Mouse (Mus musculus) kidney, adult 8-10 months (tissue): ENCODE results near the gene 1700021F05Rik.
"Not testable (repeated sequence)": the region's sequence is repeated elsewhere in the genome, so short reads cannot be mapped to it uniquely, and the experiment has no call there.

Experiments used
- DNase-seq, 2 experiments: peaks; one replicate each; pipeline ENCODE4 v3.0.0; 2022

Gene 1700021F05Rik

DNA sequence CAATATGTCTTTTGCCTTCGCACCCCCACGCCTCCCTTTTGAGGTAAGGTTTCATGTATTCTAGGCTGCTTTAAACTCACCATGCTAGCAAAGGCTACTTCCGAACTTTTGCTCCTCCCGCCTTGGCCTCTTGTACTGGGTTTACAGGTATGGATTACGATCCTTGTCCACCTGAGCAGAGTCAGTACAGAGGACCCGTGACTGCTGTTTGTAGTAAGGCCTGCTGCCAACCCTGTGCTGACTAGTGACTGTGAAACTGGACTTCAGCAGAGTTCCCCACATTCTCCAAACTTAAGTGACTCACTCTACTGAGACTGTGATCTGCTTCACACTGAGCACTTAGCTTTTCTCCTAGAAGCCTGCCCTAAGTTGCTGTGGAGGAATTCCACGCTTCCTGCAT lies 3.1 kb downstream of the 1700021F05Rik start:
- DNase-seq: peak; percentile 68 to 78

DNA sequence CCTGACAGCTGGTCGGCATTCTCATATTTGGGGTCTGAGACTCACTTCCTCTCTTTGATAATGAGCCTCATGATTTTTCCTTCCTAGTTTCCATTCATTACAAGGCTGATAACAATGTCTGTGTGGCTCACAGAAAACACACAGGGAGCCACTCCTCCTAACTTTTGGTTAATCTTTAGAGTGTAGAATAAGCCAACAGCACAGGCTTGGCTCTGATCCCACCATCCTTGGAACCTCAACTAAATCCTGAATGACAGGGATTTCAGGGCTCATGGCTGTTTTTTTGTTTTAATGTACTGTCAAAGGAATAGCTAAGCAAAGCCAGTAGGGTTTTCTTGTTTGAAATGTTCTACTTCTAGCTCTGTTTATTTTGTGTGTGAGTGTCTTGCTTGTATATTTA lies 6.4 kb downstream of the 1700021F05Rik start:
- peak; percentile 55 to 73 for DNase-seq

DNA sequence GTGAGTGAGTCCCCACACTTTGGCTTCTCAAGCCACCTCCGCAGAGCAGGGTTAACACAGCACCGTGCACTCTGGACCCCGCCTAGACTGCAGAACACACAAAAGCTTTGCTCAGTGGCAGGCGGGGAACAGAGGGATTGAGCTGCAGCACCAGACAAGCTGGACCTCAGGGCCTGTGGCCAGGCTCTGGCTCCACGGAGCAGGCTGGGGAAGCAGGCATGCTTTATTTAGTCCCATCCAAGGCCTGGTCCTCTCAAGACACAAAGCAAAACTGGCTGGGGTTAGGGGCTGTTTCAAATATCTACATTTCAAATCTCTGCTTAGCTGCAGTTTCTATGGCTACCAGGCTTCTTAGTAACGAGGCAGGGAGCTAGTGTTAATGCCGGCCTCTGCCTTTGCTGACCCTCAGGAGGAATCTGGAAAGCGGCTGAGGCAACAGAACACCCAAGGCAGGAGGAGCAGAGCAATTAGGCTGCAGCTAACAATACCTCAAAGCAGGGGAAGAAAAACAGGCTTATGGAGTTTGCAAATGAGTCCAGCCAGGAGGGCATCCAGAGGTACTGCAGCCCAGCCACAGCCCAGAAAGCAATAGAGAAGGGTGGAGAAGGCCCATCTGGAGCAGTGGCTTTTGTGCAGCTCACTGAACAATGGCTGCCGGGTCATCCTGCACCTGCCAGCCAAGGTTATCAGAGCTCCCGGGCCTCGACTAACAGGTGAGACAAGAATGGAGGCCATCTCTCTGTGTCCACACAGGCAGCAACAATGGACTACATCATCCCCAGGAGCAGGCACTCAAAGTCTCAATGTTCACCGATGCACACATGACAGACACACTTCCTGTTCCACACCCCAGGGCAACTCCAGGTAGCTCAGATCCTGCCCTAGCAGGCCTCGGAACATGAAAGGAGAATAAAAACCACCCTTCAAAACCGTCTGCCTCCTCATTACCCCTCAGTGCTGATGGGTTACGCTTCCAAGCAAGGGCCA lies 13.2 kb downstream of the 1700021F05Rik start:
- no peak for DNase-seq

DNA sequence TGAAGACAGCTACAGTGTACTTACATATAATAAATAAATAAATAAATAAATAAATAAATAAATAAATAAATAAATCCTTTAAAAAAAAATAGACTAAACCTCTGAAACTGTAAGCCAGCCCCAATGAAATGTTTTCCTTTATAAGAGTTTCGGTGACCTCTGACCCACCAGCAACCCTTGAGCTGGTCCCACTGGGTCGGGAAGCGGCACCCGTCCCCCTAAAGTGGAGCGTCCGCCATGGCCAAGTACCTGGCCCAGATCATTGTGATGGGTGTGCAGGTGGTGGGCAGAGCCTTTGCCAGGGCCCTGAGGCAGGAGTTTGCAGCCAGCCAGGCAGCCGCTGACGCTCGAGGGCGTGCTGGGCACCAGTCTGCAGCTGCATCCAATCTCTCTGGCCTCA lies 16.9 kb downstream of the 1700021F05Rik start, which contains the start of gene Gm9803:
Gene Gm9803, plus strand, starts transcription at position 154 of the 400 bp plus-strand sequence.
- DNase-seq: not testable (repeated sequence)

DNA sequence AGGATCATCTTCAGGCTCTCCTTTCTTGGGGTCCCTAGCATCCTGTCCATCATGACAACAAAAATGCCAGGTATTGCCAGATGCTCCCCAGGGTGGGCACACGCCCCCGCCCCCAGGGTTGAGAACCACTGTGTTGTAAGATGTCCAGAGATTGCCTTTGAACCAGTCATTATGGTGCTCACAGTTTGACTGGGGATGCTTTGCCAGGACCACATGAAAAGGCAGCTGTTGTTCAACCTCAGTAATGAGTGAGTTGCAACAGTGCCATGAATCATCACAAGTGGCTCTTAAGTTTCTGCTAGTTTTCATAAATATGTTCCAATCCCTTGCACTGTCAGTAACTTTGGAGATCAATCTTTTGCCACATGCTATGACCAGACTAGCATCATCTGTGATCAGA lies 20.8 kb downstream of the 1700021F05Rik start:
- no peak for DNase-seq

DNA sequence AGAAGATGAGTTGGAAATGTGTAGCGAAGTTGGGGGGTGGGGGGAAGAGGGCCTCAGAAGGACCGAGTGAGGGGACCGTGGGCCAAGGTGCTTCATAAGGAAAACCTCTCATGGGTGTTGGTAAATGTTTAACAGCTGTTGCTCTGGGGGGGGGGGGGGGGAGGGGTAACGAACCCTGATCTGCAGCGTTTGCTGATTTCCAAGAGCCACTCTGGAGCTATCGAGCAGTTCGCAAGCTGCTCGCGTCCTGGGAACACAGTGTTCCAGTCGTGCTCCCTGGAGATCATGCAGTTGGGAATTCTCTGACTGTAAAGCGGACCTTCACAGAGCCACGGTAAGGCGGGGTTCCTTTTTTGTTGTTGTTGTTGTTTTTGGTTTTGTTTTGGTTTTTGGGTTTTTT lies 22.4 kb downstream of the 1700021F05Rik start:
- DNase-seq: peak; percentile 51 to 80

DNA sequence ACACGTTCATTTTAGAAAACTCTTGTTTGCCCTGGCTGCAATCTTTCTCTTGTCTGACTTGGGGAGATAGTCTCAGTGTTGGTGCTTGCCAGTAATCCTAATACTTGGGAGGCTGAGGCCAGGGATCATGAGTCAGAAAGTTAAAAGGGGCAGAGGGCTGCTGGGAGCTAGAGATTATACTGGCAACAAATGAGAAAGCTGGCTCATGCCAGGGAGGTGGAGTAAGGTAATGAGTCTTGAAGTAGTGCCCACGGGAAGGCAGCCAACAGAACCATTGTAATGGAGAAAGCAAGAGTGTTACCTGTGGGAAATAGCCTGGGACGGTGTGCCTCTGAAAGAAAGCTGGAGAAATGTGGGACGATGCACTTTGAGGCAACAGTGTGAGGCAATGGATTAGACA lies 23.0 kb downstream of the 1700021F05Rik start:
- DNase-seq: peak; percentile 94

DNA sequence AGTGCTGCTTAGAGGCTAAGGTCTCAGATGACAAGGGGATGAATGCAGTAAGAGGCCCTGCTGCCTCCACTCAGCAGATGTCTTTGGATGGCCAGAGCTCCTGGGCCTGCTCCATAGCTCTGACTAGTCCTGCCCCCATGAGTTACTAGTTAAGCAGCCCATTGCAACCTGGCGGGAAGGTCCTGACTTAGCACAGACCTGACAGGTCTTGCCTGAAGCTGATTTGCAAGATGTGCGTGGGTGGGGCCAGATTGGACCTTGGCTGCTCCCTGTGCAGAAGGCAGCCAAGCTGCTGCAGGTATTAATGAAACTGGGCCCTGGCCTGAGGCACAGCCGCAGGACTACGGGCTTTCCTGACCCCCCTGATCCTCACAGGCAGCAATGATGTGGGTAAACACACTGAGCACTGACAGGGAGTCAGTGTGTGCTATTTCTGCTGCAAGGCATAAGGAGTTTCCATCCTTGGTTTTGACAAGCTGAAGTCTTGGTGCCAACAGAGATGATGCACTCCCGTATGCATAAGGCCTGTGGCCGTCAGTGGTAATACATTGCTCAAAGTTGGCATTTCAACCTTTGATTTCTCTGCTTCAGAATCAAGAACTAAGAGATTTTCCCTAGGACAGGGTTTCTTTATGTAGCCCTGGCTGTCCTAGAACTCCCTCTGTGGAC lies 23.7 kb downstream of the 1700021F05Rik start:
- DNase-seq: peak; percentile 78 to 83

DNA sequence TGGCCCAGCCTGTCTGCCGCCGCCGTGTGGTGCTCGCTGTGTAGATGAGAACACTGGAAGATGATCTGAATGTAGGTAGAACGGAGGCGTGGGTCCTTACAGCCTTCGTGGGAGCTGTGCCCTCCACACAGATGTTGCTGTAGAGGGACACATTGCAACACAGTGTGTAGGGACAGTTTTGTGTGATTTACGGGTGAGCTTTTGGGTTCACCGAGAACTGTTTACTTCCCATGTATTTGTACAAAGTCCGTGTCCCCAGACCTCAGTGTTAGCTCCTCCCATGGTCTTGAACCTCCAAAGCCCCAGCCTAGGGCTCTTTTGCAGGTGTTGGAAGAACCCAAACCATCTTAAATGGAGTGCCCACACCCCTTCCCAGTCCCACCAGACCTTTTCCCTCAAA lies 27.8 kb downstream of the 1700021F05Rik start:
- DNase-seq: no peak

DNA sequence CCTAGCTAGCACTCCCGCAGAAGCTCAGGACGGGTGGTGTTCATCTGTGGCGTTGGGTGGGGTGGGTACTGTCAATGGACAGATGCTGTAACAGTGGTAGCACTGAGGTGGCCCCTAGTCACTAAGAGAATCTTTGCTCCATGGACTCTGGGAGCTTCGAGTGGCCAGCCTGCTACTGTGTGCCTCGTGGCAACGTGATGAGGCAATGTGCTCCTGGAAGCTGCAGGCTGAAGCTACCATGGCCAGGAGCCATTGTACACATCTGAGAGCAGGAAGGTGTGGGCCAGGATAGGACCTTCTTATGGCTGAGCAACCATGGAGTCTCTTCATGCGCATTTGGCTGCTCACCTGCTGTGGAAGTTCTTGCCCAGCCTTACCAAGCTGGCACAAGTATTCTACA lies 31.6 kb downstream of the 1700021F05Rik start:
- DNase-seq: no peak

DNA sequence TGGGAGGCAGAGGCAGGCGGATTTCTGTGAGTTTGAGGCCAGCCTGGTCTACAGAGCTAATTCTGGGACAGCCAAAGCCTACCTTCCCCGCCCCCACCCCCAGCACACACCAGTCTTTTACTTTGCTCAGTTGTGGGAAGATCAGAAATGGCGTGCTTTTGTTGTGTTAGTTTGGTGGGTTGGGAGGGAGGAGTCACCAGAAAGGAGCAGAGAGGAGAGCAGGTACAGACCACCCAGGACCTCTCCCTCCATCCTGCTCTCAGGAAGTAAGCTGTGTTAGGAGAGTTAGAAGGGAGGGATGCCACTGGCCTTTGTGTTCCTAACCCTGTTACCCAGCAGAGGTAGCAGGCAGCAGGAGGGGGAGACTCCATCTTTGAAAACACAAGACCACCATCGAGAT lies 33.7 kb downstream of the 1700021F05Rik start:
- DNase-seq: no peak

DNA sequence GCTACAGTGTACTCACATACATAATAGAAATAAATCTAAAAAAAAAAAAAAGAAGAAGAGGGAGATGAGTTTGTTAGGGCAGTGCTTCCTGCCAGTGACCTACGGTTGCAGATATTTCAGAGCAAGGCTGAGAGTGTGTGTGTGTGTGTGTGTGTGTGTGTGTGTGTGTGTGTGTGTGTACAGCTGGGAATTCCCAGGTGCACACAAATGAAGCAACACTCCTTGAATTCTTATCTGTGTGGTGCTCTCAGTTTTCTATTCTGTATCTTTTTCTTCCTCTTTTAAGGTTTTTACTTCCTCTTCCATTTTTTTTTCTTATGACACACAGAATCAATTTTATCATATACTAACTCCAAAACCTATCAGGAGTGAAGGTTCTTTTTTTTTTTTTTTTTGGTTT lies 36.5 kb downstream of the 1700021F05Rik start:
- DNase-seq: no peak

DNA sequence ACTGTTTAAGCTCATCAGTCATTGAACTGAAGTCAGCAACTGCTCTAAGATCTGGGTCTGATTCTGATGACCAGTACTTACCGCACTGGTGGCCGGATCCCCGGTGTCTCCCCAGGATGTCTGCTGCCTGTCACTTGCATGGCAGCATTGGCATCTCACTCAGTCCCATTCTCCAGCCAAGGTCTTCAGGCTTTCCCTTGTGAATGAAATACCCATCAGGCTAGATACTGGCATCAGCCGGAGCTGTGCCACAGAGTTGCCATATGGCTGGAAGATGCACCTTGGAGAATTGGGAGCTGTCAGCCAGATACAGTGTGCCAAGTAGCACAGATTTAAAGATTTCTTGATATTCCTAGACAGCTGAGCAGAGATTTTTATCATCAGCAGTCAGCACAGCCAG lies 38.2 kb downstream of the 1700021F05Rik start:
- DNase-seq: no peak

DNA sequence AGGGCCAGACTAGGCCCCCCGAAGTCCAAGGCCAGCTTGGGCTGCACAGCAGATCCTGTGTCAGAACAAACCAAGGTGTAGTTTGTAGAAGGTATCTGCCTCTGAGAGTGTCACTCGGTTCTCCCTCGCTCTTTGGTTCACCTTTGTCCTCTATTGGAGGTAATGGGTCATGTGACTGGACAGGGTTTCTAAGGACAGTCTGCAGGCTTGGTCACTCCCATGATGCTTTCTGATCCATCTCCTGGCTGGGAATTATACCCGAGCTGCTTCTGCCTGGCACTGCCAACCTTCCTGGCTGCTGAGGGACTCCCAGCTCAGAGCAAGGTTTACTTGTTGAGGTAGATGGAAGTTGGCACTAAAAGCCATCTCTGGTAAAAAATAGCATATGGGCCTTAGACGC lies 49.9 kb downstream of the 1700021F05Rik start:
- DNase-seq: peak; percentile 70 to 90

DNA sequence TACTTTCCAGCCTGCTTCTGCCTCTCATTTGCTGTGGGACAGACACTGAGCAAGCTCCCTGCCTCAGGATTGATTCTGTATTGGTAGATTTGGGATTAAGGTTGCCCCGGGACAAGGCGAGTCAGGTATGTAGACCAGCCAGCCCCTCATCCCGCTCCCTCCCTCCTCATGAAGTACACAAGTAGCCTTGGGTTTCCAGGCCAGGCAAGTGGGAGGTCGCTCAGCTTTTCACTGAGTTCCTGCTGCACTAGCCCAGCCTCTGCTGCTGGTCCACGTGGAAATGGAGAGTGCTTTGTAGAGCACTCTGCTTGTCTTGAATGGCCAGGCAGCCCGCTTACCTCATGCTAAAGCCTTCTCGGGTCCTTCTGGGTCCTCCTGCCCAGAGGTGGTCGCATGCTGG lies 50.8 kb downstream of the 1700021F05Rik start:
- DNase-seq: no peak

DNA sequence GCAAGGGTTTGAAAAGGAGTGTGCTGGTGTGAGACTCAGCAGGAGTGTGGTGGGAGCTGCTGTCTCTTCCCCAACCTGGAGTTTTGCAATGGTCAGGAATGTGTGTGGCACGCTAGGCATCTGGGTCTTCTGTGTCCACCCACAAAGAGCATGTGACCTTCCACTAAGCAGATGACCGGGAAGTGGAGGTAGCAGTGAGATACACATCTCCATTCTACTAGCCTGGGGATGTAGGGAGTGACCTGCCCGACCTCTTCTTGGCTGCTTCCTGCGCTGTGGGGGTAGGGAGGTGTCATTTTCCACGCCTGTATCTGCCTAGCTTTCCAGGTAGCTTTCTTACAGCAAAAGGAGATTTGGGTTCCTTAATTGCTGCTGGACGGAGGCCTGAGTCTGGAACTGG lies 51.2 kb downstream of the 1700021F05Rik start:
- DNase-seq: peak; percentile 55 to 69

DNA sequence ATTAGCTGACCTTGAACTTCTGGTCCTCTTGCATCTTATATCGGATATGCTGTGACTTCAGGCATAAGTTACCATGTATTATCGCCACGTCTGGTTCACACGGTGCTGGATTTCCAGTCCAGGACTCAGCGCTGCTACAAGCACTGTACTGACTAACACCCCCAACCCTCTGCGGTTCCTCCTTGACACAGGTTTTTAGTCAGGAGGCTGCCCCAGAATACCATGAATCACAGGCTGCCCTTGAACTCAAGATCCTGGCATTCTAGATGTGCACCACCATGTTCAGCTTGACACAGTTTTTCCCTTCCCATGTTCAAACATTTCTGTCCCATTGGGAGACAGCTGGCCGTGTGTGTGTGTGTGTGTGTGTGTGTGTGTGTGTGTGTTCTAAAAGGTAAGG lies 51.7 kb downstream of the 1700021F05Rik start:
- DNase-seq: no peak

DNA sequence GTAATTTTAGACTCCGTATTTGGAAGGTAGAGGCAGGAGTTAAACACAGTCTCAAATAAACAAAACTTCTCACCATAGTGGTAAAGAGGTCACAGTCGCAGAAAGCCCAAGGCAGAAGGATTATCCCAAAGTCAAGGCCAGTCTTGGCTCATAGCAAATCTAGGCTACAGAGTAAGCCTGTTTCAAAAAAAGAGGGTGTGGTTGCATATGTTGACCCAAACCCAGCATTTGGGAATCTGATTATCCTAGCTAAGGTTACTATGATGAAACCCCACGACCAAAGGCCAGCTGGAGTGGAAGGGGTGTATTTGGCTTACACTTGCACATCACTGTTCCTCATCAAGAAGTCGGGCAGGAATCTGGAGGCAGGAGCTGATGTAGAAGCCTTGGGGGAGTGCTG lies 52.5 kb downstream of the 1700021F05Rik start:
- DNase-seq: no peak

DNA sequence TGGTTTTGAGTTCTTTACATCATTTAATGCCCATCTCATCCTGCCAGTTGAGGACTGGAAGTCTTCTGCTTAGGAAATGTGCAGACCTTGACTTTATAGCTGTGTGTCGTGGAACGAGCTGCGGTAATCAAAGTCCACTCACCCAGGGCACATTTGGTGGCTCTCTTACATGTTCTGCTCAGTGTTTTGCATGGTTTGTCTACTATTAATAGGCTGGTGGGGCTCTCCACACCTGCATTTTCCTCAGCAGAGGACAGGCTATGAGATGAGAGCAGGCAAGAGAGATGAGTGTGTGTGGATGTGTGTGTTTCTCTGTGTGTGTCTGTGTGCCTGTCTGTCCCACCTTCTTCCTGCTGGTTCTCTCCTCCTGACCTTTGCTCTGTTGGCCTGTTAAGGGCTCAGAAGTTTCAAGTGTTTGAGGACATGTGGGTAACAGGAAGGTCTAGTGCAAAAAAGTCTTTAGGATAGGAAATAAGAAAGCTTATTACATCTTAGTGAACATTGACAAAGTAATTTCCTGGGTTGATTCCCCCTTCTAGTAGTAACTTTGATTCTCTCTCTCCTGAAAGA lies 53.3 kb downstream of the 1700021F05Rik start:
- peak; percentile 33 to 41 for DNase-seq

DNA sequence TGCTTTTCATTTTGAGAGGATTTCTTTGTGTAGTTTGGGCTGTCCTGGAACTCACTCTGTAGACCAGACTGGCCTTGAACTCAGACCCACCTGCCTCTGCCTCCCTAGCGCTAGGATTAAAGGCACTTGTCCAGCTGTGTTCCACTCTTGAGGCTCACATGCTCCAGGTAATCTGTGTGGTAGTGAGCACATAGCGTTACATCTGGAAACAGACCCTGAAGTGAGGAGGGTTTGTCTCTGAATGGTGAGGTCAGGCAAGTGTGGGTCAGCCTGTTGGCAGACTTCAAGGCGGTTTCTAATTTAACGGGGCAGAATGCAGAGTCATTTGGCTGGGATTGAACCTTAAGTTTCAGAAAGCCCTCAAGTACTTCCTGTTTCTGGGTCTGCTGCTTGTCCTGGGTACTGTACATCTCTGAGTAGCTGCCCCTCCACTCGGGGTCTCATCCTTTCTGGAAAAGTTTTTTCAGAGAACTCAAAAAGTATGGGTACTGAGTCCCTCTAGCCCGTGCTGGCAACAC lies 55.0 kb downstream of the 1700021F05Rik start:
- DNase-seq: no peak

DNA sequence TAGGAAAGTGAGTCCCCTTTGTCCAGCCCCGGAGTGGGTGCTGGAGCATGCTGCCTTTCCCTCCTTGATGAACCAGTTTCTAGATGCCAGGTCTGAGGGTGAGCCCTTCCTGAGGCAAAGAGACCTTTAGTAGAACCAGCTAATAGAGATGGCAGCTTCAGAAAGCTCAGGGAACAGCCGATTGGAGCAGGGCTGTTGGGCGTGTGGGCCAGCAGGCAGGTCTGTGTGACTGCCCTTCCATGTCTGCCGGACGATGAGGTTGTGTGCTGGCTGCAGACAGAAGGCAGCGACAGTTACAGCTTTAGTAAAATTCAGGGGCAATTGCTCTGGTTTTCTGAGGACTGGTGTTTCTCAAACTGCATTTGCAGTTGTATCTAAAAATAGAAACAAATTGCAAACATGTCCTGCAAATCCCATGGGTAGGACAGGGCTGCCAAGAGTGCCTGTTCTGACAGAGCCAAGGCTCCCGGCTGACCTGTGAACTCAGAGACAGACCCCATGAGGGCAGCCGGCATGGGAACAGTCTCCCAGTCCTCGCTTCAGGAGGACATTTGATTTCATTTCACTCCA lies 57.3 kb downstream of the 1700021F05Rik start:
- peak in 1 of 2 experiments; percentile 23 for DNase-seq

DNA sequence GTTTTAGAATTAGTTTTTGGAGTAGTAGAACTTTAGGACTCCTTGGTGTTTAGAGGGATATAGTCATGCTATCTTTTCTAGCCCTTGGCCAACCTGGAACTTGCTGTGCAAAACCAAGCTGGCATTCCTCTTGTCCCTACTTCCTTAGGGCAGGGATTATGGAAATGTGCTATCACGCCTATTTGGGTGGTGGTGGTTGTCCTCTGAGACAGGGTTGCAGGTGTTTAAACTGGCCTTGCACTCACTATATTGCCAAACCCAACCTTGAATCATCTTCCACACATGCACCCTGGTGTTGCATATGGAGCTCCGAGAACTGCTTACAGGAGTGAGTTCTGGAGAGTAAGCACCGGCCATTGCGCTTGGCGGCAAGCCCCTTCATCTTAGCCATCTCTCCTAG lies 58.8 kb downstream of the 1700021F05Rik start:
- DNase-seq: no peak

DNA sequence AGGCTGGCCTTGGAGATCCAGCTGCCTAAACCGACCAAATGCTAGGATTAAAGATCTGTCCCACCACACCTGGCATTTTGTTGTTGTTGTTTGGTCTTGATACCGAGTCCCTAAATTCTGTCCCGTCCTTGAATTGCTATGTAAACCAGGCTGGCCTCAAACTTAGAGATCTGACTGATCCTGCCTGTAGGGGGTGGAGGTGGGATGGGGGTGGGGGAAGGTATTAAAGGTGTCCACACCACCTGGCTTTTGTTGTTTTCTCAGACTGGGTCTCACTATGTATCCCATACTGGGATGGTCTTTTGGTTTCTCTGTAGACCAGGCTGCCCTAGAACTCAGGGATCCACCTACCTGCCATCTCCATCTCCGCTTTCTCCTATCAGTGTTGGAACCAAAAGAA lies 59.6 kb downstream of the 1700021F05Rik start:
- no peak for DNase-seq
